In genomic region chr9:123339651-123340144, GRCm38 (mm10) we compare ENCODE assay signal across 33 mouse cellular contexts. TPM values are rescaled to one million over a fixed set of nuclear protein-coding genes. Genes with fewer than 3 reads are reported as not detected.
DNase-seq lines count a peak whose midpoint lies in the region; ATAC-seq and TF ChIP-seq lines count a peak whose summit lies in the region.
"Had no signal": no experiment of that assay in that cellular context is flagged by ENCODE, and none has a peak within 500 bp of the region (broad histone marks: within the 10 kb centered on the region; RNA-seq: fewer than 3 reads in every experiment).

No protein-coding gene starts in this region.

- TF ChIP-seq CTCF in kidney, adult 2 months (conservative IDR thresholded peaks at IDR 0.05; ENCODE audit: insufficient read depth, insufficient read length, low read depth, low read length), result no peak

- H3K4me2 ChIP-seq in kidney, embryonic 14.5 days (replicated peaks; ENCODE audit: low read depth, low read length), result no peak overlapping the region
- H3K4me2 ChIP-seq: embryonic facial prominence, embryonic 13.5 days; forebrain, embryonic 15.5 days; heart, embryonic 13.5 days; hindbrain, embryonic 15.5 days; limb, embryonic 12.5 days; liver, embryonic 15.5 days had no signal

- no peaks in the 10 kb centered on the region for H3K9me3 ChIP-seq in kidney, embryonic 14.5 days (ENCODE audit: control insufficient read depth, low read length)
- H3K9me3 ChIP-seq: embryonic facial prominence, embryonic 13.5 days; forebrain, embryonic 10.5 days; forebrain, embryonic 15.5 days; heart, embryonic 13.5 days; hindbrain, embryonic 10.5 days; hindbrain, embryonic 15.5 days; limb, embryonic 12.5 days; liver, embryonic 15.5 days; midbrain, embryonic 10.5 days had no signal

- no peaks in the 10 kb centered on the region for H3K36me3 ChIP-seq in kidney, adult 2 months (ENCODE audit: control insufficient read depth, insufficient read depth, low read length)
- H3K36me3 ChIP-seq in kidney, embryonic 14.5 days (ENCODE audit: control insufficient read depth, insufficient read depth, low read length), result no peaks in the 10 kb centered on the region
- H3K36me3 ChIP-seq: embryonic facial prominence, embryonic 13.5 days; forebrain, embryonic 10.5 days; forebrain, embryonic 15.5 days; heart, embryonic 13.5 days; hindbrain, embryonic 10.5 days; hindbrain, embryonic 15.5 days; limb, embryonic 12.5 days; liver, embryonic 15.5 days; midbrain, embryonic 10.5 days had no signal

- no peak overlapping the region for H3K9ac ChIP-seq in kidney, embryonic 14.5 days (ENCODE audit: low read depth, low read length)
- H3K9ac ChIP-seq: embryonic facial prominence, embryonic 13.5 days; forebrain, embryonic 15.5 days; heart, embryonic 13.5 days; hindbrain, embryonic 15.5 days; limb, embryonic 12.5 days; liver, embryonic 15.5 days had no signal

- peak; percentile 72 for DNase-seq in kidney, adult 2 months
- peak; percentile 12 for DNase-seq in lung, postnatal 10 days
- no peak for DNase-seq in lung, postnatal 25 days (ENCODE audit: low spot score)
- DNase-seq in kidney, postnatal 10 days, result peak; percentile 11
- peak; percentile 8 to 26 for DNase-seq in natural killer cell, adult 2 months (ENCODE audit: low spot score in 2 of 2)
- DNase-seq in heart, postnatal 14 days, result no peak
- DNase-seq in retina, embryonic 14.5 days (ENCODE audit: low spot score), result no peak
- DNase-seq: adrenal gland, postnatal 10 days; B cell, adult 2 months; cerebellum, adult 11 months; cerebellum, adult 9-10 months; cerebellum, postnatal 36 days; gastrocnemius, postnatal 25 days; heart, adult 18-20 months; heart, postnatal 10 days; right cerebral cortex, postnatal 4 days; thymus, adult 18-20 months; thymus, postnatal 36 days had no signal

- no peak for TF ChIP-seq POLR2A in kidney, adult 2 months (IDR thresholded peaks at IDR 0.05; ENCODE audit: low read depth, low read length)

- no peak overlapping the region for H3K27ac ChIP-seq in kidney, adult 2 months (ENCODE audit: insufficient read depth, low read depth, low read length)
- no peak overlapping the region for H3K27ac ChIP-seq in kidney, embryonic 14.5 days (ENCODE audit: low read depth, low read length)
- H3K27ac ChIP-seq: embryonic facial prominence, embryonic 13.5 days; forebrain, embryonic 10.5 days; forebrain, embryonic 15.5 days; heart, embryonic 13.5 days; hindbrain, embryonic 10.5 days; hindbrain, embryonic 15.5 days; kidney, postnatal 0 days; layer of hippocampus, adult 2 months; left cerebral cortex, adult 2 months; limb, embryonic 12.5 days; liver, embryonic 15.5 days; midbrain, embryonic 10.5 days; stomach, postnatal 0 days had no signal

- no peak overlapping the region for H3K4me3 ChIP-seq in kidney, adult 2 months (ENCODE audit: insufficient read depth, low read depth, low read length)
- no peak overlapping the region for H3K4me3 ChIP-seq in kidney, embryonic 14.5 days (ENCODE audit: low read length)
- H3K4me3 ChIP-seq: embryonic facial prominence, embryonic 13.5 days; forebrain, embryonic 10.5 days; forebrain, embryonic 15.5 days; heart, embryonic 13.5 days; hindbrain, embryonic 10.5 days; hindbrain, embryonic 15.5 days; layer of hippocampus, adult 2 months; left cerebral cortex, adult 2 months; limb, embryonic 12.5 days; liver, embryonic 15.5 days; midbrain, embryonic 10.5 days had no signal

- WGBS in kidney, adult 2 months, result 18% methylated on average over 3 of the region's 3 CpGs
- 59% methylated on average over 3 of the region's 3 CpGs for WGBS in kidney, embryonic 14.5 days

- peaks cover 7% of the 10 kb centered on the region; the same call in 1 of the 2 replicates for H3K4me1 ChIP-seq in kidney, adult 2 months (ENCODE audit: control insufficient read depth, insufficient read depth, low read length)
- H3K4me1 ChIP-seq in kidney, embryonic 14.5 days (ENCODE audit: control insufficient read depth, insufficient read depth, low read length), result no peaks in the 10 kb centered on the region; the same call in 1 of the 2 replicates
- H3K4me1 ChIP-seq: liver, embryonic 15.5 days had no signal

- intact Hi-C loops in heart, postnatal 14 days (cut with DNase I), result no loop called here

- no peaks in the 10 kb centered on the region for H3K27me3 ChIP-seq in kidney, adult 2 months (replicated peaks; ENCODE audit: control insufficient read depth, insufficient read depth, low read length)
- no peaks in the 10 kb centered on the region for H3K27me3 ChIP-seq in kidney, embryonic 14.5 days (ENCODE audit: control insufficient read depth, insufficient read depth, low read length)
- H3K27me3 ChIP-seq: embryonic facial prominence, embryonic 13.5 days; forebrain, embryonic 15.5 days; heart, embryonic 13.5 days; hindbrain, embryonic 15.5 days; limb, embryonic 12.5 days; liver, embryonic 15.5 days had no signal

- no peak for ATAC-seq in kidney, embryonic 14.5 days (ENCODE audit: low FRiP score, low TSS enrichment)
- ATAC-seq: forebrain, embryonic 15.5 days; inflammation-experienced regulatory T-cells, adult 6 months had no signal

RNA-seq across cellular contexts. Expression of gene Lars2, which starts 27.0 kb away (rescaled TPM):
- polyA plus RNA-seq in kidney, adult 2 months (2012; rRNA removed), result 432 and 1,036 TPM in 2 replicates
- 1,448 and 1,757 TPM in 2 replicates for polyA plus RNA-seq in kidney, embryonic 14.5 days (2014; fragmentation: Nextera tagmentation; extraction: Ambion mirVana)
- 10 to 100 TPM; 43.7 to 51.3 TPM for total RNA-seq in heart, postnatal 14 days (2021)

Comparison
In these comparisons a context has a peak if more than half of its experiments do, and no peak if none do; other contexts are left out.
1. DNase-seq: peak in kidney, adult 2 months (single experiment), lung, postnatal 10 days (single experiment), kidney, postnatal 10 days (single experiment) and natural killer cell, adult 2 months (2 of 2); none in lung, postnatal 25 days (single experiment), heart, postnatal 14 days (0 of 2) and retina, embryonic 14.5 days (single experiment).